Mouse (Mus musculus) spleen, adult 12 weeks (tissue): ENCODE data around the gene St13.

ENCODE experiments used
- DNase-seq: peaks from one replicate; pipeline ENCODE4 v3.0.0; 2022; ENCODE audit warnings: low spot score

Gene St13

DNA sequence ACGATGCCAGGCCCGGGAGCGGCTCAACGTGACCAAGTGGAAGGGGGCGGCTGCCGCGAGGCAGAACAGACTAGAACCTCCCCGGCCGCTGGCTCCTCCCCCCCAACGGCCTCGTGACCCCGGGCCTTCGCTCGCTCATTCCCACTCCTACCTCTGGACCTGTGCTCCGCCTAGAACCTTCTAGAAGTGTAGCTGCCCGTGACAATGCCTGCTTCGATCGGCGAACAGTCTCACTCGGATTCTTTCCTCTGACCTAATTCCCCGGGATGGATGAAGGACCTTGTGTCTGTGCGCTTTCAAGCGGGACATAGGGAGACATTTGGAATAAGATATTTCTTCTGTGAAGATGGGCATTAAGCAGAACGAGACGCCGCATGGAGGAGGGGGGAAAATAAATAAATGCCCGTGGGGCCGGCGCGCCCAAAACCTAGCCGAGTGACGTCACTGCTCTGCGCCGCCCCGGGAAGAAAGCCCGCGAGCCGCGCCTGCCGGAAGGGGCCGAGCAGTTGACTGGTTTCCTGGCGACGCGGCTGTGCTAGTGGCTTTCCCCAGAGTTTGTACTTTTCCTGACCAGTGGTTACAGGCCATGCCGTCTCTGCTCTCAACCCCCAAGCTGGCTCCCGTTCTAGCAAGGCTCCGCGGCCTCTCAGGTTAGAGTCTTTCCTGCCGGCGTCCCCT lies at the start of gene St13, which contains the start of gene Xpnpep3:
St13 (minus strand) TSS at position 440 of the 678 bp plus-strand sequence.
Xpnpep3 (plus strand) TSS at position 501 of the 678 bp plus-strand sequence.
- peak; percentile 96 for DNase-seq

DNA sequence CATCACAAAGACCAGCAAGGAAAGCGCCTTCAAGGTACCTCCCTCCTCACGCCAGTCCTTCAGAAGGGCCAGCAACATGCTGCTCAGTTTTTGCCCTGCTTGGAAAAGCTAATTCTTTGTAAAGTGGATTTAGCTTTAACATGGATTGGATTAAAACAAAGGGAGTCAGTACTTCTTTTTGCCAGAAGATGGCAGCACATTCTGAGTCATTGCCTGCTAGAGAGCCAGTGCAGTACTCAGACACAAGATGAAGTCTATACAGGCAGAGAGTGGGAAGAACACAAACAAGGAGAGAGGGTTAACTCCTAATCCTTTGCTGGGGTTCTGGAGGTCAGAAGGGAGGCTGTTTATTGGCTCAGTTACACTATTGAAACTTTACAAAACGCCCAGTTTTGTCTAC lies 48.6 kb upstream of the St13 start:
- DNase-seq, result peak; percentile 14

DNA sequence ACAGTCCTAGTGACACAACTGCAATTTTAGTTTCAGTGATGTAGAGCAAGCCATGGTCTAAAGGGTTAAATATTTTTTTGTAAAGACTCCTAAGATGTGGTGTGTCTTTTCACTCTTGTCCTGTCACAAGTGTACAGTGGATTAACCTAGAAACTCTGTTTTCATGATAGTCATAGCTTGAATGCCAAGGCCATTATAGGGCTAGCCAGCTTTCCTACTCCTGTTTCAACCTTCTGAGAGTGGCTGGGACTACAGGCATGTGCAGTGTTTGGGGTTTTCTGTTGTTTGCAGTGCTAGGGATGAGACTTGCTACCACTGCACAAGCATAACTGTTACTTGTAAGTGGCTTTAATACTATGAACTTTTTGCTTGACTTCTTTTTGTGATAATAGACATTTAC lies 39.4 kb upstream of the St13 start:
- DNase-seq, result no peak

DNA sequence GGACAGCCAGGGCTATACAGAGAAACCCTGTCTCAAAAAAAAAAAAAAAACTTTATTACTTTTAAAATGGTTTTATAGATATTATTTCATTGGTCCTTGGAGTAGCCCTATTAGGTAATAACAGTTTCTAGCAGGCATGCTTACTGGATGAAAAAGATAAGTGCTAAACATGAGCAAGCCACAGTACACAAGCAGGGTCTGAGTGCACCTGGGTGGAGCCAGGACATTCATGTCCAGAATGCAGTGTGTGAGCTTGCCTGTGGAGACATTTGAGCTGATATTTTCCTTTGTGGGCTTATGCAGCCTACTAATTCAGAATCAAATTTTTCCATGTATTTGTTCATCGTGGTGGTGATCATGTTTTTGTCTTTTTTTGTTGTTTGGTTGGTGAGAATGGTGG lies 38.5 kb upstream of the St13 start:
- no peak for DNase-seq

DNA sequence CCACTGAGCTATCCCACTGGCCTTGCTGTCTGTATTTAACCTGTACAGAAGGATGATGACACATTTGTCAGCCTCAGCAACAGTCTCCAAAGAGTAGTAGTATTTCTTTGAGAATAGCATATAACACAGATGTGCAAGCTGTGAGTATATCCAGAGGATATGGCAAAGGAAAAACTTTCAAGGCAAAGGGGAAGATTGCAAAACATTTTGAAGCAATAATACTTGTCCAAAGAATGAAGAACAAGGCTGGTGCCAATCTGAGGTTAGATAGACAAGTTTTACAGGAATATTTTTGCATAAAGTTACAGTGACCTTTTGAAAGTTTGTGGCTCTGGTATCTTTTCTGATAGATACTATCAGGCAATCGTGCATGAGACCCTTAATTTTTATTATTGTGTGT lies 31.3 kb upstream of the St13 start:
- DNase-seq, result no peak

DNA sequence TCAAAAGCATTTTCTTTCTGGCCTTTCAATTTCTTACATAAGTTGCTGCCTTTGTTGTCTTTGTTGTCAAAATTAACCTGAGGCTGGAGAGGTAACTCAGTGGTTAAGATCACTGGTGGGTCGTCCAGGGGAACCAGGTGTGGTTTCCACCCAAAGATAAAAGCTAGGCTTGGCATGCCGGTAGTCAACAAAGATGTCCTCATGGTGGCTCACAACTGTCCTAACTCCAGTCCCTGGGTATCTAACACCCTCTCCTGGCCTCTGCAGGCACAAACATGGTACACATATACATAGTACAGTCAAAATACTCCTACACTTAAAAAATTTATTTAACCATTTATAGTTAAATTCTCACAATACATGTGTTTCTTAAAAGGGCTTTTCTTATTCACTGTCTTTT lies 28.1 kb upstream of the St13 start:
- no peak for DNase-seq

DNA sequence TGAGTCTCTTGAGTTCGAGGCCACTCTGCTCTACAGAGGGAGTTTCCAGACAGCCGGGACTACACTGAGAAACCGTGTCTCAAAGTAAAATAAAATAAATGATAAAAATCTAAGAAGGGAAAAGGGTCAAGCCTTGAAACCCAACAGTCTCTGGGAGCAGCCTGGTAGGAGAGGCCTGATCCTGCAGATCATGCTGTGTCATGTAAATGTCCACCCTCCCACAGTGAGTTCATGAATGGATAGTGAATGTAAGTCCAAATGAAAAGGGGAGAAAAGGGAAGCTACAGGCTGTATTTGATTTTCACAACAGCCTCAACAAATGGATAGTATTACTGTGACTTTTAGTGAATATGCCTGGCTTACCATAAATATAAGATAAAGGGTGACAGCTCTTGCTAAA lies 25.4 kb upstream of the St13 start:
- no peak for DNase-seq

DNA sequence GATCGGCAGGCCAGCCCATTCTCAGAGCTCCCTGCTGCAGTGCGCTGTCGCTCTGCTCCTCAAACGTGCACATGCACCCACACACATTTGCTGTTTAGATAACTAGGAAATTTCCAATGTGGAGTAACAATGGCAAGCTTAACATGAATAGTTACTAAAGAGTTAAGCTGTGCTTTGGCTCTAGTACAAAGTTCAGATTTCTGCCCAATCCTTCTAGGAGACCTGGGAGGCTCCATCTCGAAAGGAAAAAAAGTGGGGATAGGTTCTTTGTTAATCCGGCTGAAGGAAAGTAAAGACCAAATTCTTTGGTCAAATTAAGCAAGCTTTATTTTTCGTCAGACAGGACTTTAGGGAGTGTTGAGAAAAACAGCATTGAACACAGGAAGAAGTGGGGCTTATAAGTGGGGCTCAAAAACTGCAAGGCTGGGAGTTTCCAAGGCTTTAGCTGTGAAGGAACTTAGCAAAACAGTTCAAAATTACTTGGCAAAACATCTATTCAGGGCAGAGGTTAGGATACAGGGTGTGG lies 22.3 kb upstream of the St13 start:
- no peak for DNase-seq

DNA sequence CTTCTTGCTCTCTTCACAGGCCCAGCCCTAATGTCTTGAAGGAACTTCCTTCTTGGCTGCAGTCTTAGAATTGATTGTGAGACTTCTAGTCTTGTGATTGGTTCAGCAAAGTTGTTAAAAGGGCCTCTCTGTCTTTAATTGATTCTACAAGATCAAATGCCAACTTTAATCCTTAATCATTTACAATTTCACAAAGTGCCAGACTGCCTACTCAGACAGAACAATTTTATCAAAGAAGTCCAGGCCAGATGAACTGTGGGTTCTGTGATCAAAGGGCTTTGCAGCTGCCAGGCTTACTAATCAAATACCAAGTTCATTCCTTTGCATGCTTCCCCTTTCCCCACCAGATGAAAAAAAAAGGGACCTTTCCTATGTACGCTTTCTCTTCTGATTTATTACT lies 21.6 kb upstream of the St13 start:
- no peak for DNase-seq

DNA sequence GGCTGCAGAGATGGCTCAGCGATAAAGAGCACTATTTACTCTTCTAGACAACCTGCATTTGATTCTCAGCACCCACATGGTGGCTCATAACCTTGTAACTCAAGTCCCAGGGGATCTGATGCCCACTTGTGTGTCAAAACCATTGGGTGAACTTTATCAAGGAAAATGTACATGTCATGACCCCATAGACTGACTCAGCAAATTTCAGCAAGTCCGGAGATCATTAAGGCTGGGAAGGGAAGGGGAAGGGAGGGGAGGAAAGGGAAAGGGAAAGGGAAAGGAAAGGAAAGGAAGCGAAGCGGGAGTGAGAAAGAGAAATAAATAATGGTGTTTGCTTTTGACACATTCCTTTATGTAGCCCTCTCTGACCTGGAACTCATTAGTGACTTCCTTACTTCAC lies 18.2 kb upstream of the St13 start:
- no peak for DNase-seq

DNA sequence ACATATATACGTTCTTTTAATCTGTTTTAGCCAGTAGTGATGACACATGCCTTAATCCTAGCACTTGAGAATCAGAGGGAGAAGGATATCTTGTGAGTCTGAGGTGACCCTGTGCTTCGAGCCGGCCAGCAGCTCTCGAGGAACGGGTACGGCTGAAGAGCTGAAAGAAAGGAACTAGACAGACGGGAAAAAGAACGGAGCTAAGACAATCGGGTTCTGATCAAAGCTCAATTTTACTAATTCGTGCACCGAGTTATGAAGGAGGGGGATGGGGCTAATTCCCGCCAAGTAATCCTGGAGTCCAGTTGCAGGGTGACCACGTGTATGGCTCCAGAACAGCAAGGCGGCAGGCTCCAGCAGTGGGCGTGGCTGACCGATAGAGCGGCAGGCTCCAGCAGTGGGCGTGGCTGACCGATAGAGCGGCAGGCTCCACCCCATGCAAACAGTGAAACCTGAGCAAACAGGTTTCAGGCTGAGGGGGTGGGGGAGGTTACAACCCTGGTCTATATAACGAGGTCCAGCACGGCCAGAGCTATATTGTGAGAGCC lies 17.0 kb upstream of the St13 start:
- peak; percentile 81 for DNase-seq

DNA sequence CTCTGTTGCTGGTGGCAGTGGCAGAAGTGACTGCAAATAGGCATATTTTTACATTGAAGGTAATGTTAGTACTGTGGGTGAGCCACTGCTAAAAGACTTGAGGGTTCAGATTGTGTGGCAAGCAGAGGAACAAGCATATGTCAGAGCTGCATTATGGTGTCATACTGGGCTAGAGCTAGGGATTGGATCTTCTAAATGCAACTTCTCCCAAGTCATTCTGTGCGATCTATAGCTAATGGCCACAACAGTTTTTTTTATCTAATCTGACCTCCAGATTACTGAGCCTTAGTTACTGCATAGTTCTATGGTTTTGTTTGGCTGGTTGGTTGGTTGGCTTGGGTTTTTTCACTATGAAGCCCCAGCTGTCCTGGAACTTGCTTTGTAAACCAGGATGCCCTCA lies 8.3 kb upstream of the St13 start, which contains the start of gene Dnajb7:
Dnajb7 (minus strand) TSS at position 101 of the 400 bp plus-strand sequence.
- DNase-seq, result no peak

DNA sequence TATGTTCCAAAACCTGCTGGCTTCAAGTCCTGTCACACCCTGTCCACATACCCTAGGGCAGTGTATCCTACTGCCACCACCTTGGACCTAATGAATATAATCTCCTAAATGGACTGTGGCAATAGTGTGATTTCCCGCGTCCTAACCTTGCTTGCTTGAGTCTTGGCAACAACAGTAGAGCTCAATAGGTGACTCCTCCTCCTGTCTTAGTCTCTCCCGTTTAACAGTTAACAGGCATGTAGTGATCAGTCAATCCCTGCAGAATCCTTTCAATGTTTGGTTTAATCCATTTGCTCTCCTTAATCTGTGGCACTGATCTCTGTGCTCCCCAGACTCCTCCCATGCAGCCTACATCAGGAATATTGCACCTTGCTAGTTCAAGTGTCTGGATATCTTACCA lies 5.1 kb upstream of the St13 start:
- no peak for DNase-seq

DNA sequence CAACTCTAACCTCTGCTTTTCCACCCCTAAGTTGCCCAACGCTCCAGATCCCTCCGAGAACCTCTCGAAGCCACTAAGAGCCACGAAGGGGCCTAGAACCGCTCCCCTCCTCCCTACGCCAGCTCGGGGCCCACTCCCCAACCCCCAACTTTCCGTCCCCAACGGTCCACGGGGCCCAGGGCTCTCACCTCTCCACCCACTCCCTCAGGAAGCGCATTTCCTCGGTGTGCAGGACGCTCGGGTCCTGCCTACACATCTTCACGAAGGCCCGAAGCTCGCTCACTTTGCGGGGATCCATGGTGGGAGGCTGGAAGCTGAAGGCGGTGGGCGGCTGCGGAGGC lies 610 bp downstream of the St13 start:
- DNase-seq, result no peak

DNA sequence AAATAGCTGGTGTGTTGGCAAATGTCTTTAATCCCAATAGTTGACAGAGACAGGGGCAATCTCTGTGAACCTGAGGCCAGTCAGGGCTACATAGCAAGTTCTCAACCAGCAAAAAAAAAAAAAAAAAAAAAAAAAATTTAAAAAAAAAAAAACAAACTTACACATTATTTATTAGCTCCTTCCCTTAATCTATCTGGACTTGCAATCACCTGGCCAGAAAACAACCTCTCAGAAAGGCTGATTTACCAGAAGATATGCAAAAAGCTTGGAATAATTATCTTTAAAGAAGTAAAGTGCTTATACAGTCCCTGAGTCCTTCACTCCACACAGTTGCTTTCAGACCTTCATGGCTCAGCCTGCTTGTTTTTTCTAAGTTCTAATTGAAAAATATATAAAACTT lies 1.7 kb downstream of the St13 start:
- no peak for DNase-seq

DNA sequence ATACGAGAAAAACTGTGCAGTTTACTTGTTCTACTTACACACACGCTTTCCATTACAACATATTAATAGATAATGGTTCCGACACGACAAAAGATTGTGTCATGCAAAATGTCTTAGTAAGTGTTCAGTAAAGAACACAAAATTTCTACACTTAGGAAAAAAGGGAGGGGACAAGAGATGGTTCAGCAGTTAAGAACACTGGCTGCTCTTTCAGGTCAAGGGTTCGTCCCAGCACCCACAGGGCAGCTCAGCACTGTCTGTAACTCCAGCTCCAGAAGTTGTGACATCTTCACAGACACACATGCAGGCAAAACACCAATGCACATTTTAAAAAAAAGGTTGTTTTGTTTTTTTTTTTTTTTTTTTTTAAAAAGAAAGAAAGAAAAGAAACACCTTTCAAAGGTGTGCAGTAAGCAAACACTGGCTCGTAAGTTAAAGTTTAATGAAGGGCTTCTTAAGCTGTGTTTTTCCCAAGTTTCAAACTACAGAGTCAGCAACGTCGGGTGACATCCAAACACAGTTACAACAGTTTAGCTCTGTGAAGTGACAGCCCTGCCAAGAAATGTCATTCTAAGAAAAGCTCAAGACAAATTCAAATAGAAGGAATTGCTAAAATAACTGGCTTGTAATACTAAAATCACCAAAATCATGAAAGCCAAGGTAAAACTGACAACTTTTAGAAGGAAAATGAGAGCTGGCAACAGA lies 5.5 kb downstream of the St13 start:
- DNase-seq, result no peak

DNA sequence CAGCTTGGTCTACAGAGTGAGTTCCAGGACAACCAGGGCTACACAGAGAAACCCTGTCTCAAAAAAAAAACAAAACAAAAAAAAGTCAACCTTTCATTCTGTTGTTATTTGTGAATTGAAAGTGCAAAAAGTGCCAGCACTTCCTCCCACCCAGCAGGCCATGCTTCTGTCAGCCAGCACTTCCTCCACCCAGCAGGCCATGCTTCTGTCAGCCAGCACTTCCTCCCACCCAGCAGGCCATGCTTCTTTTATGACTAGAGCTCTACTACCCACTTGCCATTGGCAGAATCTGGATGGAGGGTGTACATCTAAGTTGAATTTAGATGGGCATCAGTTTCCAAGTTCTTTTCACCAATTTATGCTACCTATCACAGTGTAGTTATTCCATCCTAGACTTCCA lies 6.9 kb downstream of the St13 start:
- no peak for DNase-seq

DNA sequence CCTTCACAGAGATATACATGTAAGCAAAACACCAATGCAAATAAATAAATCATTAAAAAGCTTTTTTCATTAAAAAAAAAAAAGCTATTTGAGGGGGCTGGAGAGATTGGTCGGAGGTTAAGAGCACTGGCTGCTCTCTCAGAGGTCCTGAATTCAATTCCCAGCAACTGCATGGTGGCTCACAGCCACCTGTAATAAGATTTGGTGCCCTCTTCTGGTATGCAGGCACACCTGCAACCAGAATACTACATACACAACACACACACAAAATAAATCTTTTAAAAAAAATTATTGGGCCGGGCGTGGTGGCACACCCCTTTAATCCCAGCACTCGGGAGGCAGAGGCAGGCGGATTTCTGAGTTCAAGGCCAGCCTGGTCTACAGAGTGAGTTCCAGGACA lies 13.6 kb downstream of the St13 start:
- no peak for DNase-seq

DNA sequence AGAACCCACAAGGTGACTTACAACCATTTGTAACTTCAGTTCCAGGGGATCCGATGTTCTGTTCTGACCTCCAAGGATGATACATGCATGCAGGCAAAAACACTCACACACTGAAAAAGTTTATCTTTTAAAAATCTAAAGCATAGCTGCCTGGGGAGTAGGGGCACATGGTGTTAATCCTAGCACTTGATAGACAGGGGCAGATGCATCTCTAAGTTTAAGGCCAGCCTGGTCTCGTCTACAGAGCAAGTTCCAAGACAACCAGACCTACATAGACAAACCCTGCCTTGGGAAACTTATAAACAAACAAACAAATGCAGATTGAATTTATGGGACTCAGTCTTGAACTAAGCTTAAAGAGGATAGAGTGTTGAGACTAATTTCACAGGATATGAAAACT lies 21.0 kb downstream of the St13 start:
- DNase-seq, result no peak

DNA sequence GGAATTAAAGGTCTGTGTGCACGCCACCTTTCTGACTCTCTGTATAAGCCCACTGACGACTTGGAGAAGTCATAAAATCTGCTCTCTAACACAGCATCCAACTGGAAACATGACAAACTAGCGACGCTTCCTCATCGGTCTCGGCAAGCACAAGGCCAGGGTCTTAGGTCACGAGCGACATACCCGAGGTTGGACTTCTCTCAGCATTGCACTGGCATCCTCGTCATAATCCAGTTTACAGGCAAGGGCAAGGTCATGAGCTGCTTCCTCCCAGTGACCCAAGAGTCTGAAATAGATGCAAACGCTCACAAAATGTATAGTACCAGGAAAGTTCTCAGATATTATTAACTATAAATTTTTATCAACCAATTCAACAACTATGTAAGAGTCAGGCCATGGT lies 25.3 kb downstream of the St13 start:
- no peak for DNase-seq

DNA sequence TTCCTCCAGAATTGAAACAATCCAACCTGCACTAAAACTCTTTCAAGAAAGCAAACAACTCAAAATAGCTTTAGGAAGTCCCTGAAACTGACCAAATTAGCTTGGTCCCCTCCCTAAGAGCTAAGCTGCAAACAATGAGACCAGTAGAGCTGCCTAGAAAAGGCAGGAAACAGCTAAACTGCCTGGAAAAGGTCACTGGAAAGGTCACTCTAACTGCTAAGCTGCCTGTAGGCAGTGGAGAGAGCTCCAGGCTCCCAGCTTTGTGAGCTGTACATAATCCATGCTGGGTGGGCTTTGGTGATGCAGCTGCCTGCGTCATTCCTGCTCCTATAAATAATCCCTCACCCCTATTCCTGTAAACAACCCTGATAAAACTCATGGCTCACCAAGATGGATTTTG lies 29.5 kb downstream of the St13 start:
- DNase-seq, result no peak

DNA sequence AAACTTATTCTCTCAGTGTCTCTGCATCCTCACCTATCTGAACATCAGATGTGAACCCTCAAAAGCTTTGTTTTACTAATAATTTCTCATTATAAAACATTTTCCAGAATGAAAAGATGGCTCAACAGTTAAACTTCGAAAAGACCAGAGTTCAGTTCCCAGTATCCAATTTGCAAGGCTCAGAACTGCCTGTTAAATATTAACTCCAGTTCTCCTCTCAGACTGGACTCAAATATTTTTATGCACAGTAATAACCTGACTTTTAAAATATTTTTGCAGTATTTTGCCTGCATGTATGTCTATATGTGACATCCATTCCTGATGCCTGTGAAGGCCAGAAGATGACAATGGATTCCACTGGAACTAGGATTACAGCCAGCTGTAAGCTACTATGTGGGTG lies 31.3 kb downstream of the St13 start:
- DNase-seq, result no peak

DNA sequence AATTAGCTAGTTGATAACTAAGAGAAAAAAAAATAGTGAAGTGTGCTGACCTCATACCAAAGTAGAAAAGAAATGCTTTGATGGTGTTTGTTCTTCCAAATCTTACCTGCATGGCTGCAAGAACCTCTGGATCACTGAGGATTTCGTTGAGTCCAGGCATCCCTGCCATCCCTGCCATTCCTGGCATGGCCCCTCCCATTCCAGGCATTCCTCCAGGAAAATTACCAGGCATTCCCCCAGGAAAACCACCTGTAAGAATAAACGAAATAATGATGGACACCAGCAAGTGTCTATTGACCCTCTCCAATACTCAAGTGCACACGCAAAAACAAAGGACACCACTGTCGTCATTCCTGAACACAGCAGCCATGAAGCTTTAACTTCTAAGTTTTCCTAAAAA lies 33.6 kb downstream of the St13 start:
- DNase-seq, result no peak

DNA sequence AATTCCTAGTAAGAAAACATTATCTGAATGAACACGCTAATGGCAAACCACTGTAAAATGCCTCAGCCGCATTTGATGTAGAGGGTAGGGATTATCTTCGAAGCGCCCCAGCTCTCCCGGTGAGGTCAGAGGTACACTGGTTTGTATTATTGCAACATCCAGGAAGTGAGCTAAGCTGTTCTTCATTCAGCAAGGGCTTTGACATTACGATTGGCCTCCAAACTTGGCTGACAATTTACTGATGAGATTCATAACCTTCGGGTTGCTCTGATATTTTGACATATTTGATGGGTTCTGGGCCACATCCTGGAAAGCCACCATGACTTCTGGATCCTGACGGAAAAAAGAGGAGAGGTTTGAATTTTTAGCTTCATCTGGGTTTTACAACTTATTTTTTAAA lies 34.6 kb downstream of the St13 start:
- no peak for DNase-seq
